17 mouse cellular contexts compared by ENCODE assay signal in genomic region chr7:68071749-68072148, GRCm38 (mm10).
"Had no signal": no experiment of that assay in that cellular context is flagged by ENCODE, and none has a peak within 500 bp of the region (broad histone marks: within the 10 kb centered on the region; RNA-seq: fewer than 3 reads in every experiment).

No protein-coding gene starts in this region.

- H3K36me3 ChIP-seq: lung, embryonic 15.5 days; midbrain, embryonic 13.5 days; midbrain, embryonic 15.5 days; neural tube, embryonic 12.5 days; stomach, embryonic 15.5 days had no signal

- ATAC-seq: lung, postnatal 0 days; midbrain, embryonic 13.5 days; midbrain, embryonic 15.5 days had no signal

- H3K4me3 ChIP-seq: lung, embryonic 15.5 days; megakaryocyte, embryonic 14.5 days; midbrain, embryonic 13.5 days; midbrain, embryonic 15.5 days; neural tube, embryonic 12.5 days; stomach, embryonic 15.5 days had no signal

- H3K27ac ChIP-seq: lung, embryonic 15.5 days; macrophage; midbrain, embryonic 13.5 days; midbrain, embryonic 15.5 days; neural tube, embryonic 12.5 days; stomach, embryonic 15.5 days; stomach, postnatal 0 days had no signal

- DNase-seq: lung, adult 2 months; lung, postnatal 14 days; lung, postnatal 36 days; right cerebral cortex, postnatal 14 days; thymus, adult 2 months; thymus, postnatal 25 days; thymus, postnatal 4 days had no signal

- H3K9me3 ChIP-seq: lung, embryonic 15.5 days; megakaryocyte, embryonic 14.5 days; midbrain, embryonic 13.5 days; midbrain, embryonic 15.5 days; neural tube, embryonic 12.5 days; stomach, embryonic 15.5 days had no signal

- H3K27me3 ChIP-seq: lung, embryonic 15.5 days; megakaryocyte, embryonic 14.5 days; midbrain, embryonic 13.5 days; midbrain, embryonic 15.5 days; neural tube, embryonic 12.5 days; stomach, embryonic 15.5 days had no signal

- H3K9ac ChIP-seq: lung, embryonic 15.5 days; midbrain, embryonic 13.5 days; midbrain, embryonic 15.5 days; neural tube, embryonic 12.5 days; stomach, embryonic 15.5 days had no signal

- H3K4me2 ChIP-seq: lung, embryonic 15.5 days; midbrain, embryonic 11.5 days; midbrain, embryonic 13.5 days; midbrain, embryonic 15.5 days; neural tube, embryonic 12.5 days; stomach, embryonic 15.5 days had no signal
